Mouse (Mus musculus): Measurements from ENCODE around the gene Tmem191c. TPM values are rescaled to one million over a fixed set of nuclear protein-coding genes. Genes with fewer than 3 reads are reported as not detected.

The Tmem191c gene
- polyA plus RNA-seq, 1 experiment from 2014 or later = 17.7 TPM

Other genes with a start within 250 kb of the Tmem191c start
- gene Ypel1, start 206.4 kb upstream of the Tmem191c start, polyA plus RNA-seq (2015; fragmentation: Nextera tagmentation; extraction: Ambion mirVana) = 37.8 and 43.5 TPM in 2 replicates
- 134 and 145 TPM in 2 replicates for gene Ppil2, start 164.8 kb upstream of the Tmem191c start, polyA plus RNA-seq (2015; fragmentation: Nextera tagmentation; extraction: Ambion mirVana)
- gene 2610318N02Rik, start 150.9 kb upstream of the Tmem191c start, polyA plus RNA-seq (2015; fragmentation: Nextera tagmentation; extraction: Ambion mirVana) = 57.0 and 57.7 TPM in 2 replicates
- gene Sdf2l1, start 143.7 kb upstream of the Tmem191c start, polyA plus RNA-seq (2015; fragmentation: Nextera tagmentation; extraction: Ambion mirVana) = 94.1 and 94.2 TPM in 2 replicates
- gene Ydjc, start 131.5 kb upstream of the Tmem191c start, polyA plus RNA-seq (2015; fragmentation: Nextera tagmentation; extraction: Ambion mirVana) = 10.5 and 11.5 TPM in 2 replicates
- gene Ccdc116, start 128.8 kb upstream of the Tmem191c start, polyA plus RNA-seq (2015; fragmentation: Nextera tagmentation; extraction: Ambion mirVana) = 0.53 and 0.60 TPM in 2 replicates
- 360 and 379 TPM in 2 replicates for gene Ube2l3, start 73.4 kb upstream of the Tmem191c start, polyA plus RNA-seq (2015; fragmentation: Nextera tagmentation; extraction: Ambion mirVana)
- gene Rimbp3, start 67.5 kb upstream of the Tmem191c start, polyA plus RNA-seq (2015; fragmentation: Nextera tagmentation; extraction: Ambion mirVana) = 0.44 and 0.73 TPM in 2 replicates
- gene Hic2, start 42.5 kb upstream of the Tmem191c start, polyA plus RNA-seq (2015; fragmentation: Nextera tagmentation; extraction: Ambion mirVana) = 4.6 and 4.8 TPM in 2 replicates
- 1.9 and 3.2 TPM in 2 replicates for gene Serpind1, start 55.3 kb downstream of the Tmem191c start, polyA plus RNA-seq (2015; fragmentation: Nextera tagmentation; extraction: Ambion mirVana)
- gene Snap29, start 129.9 kb downstream of the Tmem191c start, polyA plus RNA-seq (2015; fragmentation: Nextera tagmentation; extraction: Ambion mirVana) = 14.2 and 15.2 TPM in 2 replicates
- gene Pi4ka, start 130.2 kb downstream of the Tmem191c start, polyA plus RNA-seq (2015; fragmentation: Nextera tagmentation; extraction: Ambion mirVana) = 30.9 and 39.7 TPM in 2 replicates
- gene Crkl, start 175.9 kb downstream of the Tmem191c start, polyA plus RNA-seq (2015; fragmentation: Nextera tagmentation; extraction: Ambion mirVana) = 68.9 and 72.6 TPM in 2 replicates
- gene Aifm3, start 213.5 kb downstream of the Tmem191c start, polyA plus RNA-seq (2015; fragmentation: Nextera tagmentation; extraction: Ambion mirVana) = 1.8 and 2.1 TPM in 2 replicates
- gene Lztr1, start 232.6 kb downstream of the Tmem191c start, polyA plus RNA-seq (2015; fragmentation: Nextera tagmentation; extraction: Ambion mirVana) = 83.3 and 96.0 TPM in 2 replicates